Mouse (Mus musculus): Measurements from ENCODE around the gene Zbtb48. TPM values are rescaled to one million over a fixed set of nuclear protein-coding genes. Genes with fewer than 3 reads are reported as not detected.

The Zbtb48 gene
- polyA plus RNA-seq, 2 experiments: 25.4 to 41.5 TPM

GRCm38 (mm10) chr4:152062390-152063110, 35.1 kb upstream of the Zbtb48 start:
- peaks cover 40% of the 10 kb centered on the region for H3K36me3 ChIP-seq (ENCODE audit: control insufficient read depth, insufficient read depth, low read length)

GRCm38 (mm10) chr4:152044609-152045008, 17.1 kb upstream of the Zbtb48 start:
- 60% methylated on average over 6 of the region's 6 CpGs for WGBS
- peaks cover 6% of the 10 kb centered on the region; the same call in 1 of the 2 replicates for H3K4me1 ChIP-seq (ENCODE audit: control insufficient read depth, insufficient read depth, low read length)
- H3K36me3 ChIP-seq (ENCODE audit: control insufficient read depth, insufficient read depth, low read length): peaks cover 76% of the 10 kb centered on the region
- no peak overlapping the region for H3K4me3 ChIP-seq (replicated peaks; ENCODE audit: low read length)
- no peaks in the 10 kb centered on the region for H3K27me3 ChIP-seq (ENCODE audit: control insufficient read depth, insufficient read depth, low read length)
- no peak for TF ChIP-seq POLR2A (IDR thresholded peaks at IDR 0.05; ENCODE audit: borderline replicate concordance, extremely low read depth, insufficient read depth, insufficient read length)
- ATAC-seq (ENCODE audit: low FRiP score, low read depth) (no peak), DNase-seq (ENCODE audit: low spot score) (no peak)
- no peaks in the 10 kb centered on the region for H3K9me3 ChIP-seq (ENCODE audit: control insufficient read depth, low read length)
- H3K9ac ChIP-seq (ENCODE audit: low read depth, low read length, severe bottlenecking): no peak overlapping the region
- H3K27ac ChIP-seq (replicated peaks; ENCODE audit: low read depth, low read length): no peak overlapping the region
- H3K4me2 ChIP-seq (replicated peaks; ENCODE audit: low read depth, low read length, severe bottlenecking): no peak overlapping the region

More at GRCm38 (mm10) chr4:152062390-152063110, 35.1 kb upstream of the Zbtb48 start:
- no peak for TF ChIP-seq POLR2A (IDR thresholded peaks at IDR 0.05; ENCODE audit: borderline replicate concordance, extremely low read depth, insufficient read depth, insufficient read length)
- Histone ChIP-seq H3K9me3 (ENCODE audit: control insufficient read depth, low read length) (no peaks in the 10 kb centered on the region), H3K4me1 (ENCODE audit: control insufficient read depth, insufficient read depth, low read length) (no peaks in the 10 kb centered on the region), H3K27ac (replicated peaks; ENCODE audit: low read depth, low read length) (no peak overlapping the region), H3K9ac (ENCODE audit: low read depth, low read length, severe bottlenecking) (no peak overlapping the region), H3K4me3 (replicated peaks; ENCODE audit: low read length) (no peak overlapping the region), H3K27me3 (ENCODE audit: control insufficient read depth, insufficient read depth, low read length) (no peaks in the 10 kb centered on the region), H3K4me2 (replicated peaks; ENCODE audit: low read depth, low read length, severe bottlenecking) (no peak overlapping the region)
- no peak for DNase-seq (ENCODE audit: low spot score)
- ATAC-seq (ENCODE audit: low FRiP score, low read depth): no peak
- WGBS: 72% methylated on average over 9 of the region's 9 CpGs

GRCm38 (mm10) chr4:152043171-152043570, 15.7 kb upstream of the Zbtb48 start:
- no peak overlapping the region for H3K9ac ChIP-seq (ENCODE audit: low read depth, low read length, severe bottlenecking)
- WGBS: 86% methylated on average over 3 of the region's 3 CpGs
- H3K4me1 ChIP-seq (ENCODE audit: control insufficient read depth, insufficient read depth, low read length): peaks cover 9% of the 10 kb centered on the region
- no peak overlapping the region for H3K4me3 ChIP-seq (replicated peaks; ENCODE audit: low read length)
- H3K27me3 ChIP-seq (ENCODE audit: control insufficient read depth, insufficient read depth, low read length): no peaks in the 10 kb centered on the region
- no peak for ATAC-seq (ENCODE audit: low FRiP score, low read depth)
- H3K36me3 ChIP-seq (ENCODE audit: control insufficient read depth, insufficient read depth, low read length): peaks cover 71% of the 10 kb centered on the region
- H3K27ac ChIP-seq (replicated peaks; ENCODE audit: low read depth, low read length): no peak overlapping the region
- no peak for TF ChIP-seq POLR2A (IDR thresholded peaks at IDR 0.05; ENCODE audit: borderline replicate concordance, extremely low read depth, insufficient read depth, insufficient read length)
- H3K9me3 ChIP-seq (ENCODE audit: control insufficient read depth, low read length): no peaks in the 10 kb centered on the region
- H3K4me2 ChIP-seq (replicated peaks; ENCODE audit: low read depth, low read length, severe bottlenecking): no peak overlapping the region
- DNase-seq (ENCODE audit: low spot score): no peak

GRCm38 (mm10) chr4:152041924-152042641, 14.6 kb upstream of the Zbtb48 start:
- no peaks in the 10 kb centered on the region for H3K9me3 ChIP-seq (ENCODE audit: control insufficient read depth, low read length)
- peaks cover 60% of the 10 kb centered on the region for H3K36me3 ChIP-seq (ENCODE audit: control insufficient read depth, insufficient read depth, low read length)
- no peaks in the 10 kb centered on the region for H3K27me3 ChIP-seq (ENCODE audit: control insufficient read depth, insufficient read depth, low read length)
- peaks cover 9% of the 10 kb centered on the region for H3K4me1 ChIP-seq (ENCODE audit: control insufficient read depth, insufficient read depth, low read length)
- H3K27ac ChIP-seq (replicated peaks; ENCODE audit: low read depth, low read length): no peak overlapping the region
- no peak overlapping the region for H3K4me2 ChIP-seq (replicated peaks; ENCODE audit: low read depth, low read length, severe bottlenecking)
- no peak for TF ChIP-seq POLR2A (IDR thresholded peaks at IDR 0.05; ENCODE audit: borderline replicate concordance, extremely low read depth, insufficient read depth, insufficient read length)
- DNase-seq (ENCODE audit: low spot score) (no peak), ATAC-seq (ENCODE audit: low FRiP score, low read depth) (no peak)
- no peak overlapping the region for H3K9ac ChIP-seq (ENCODE audit: low read depth, low read length, severe bottlenecking)
- H3K4me3 ChIP-seq (replicated peaks; ENCODE audit: low read length): no peak overlapping the region
- 95% methylated on average over 22 of the region's 22 CpGs for WGBS

- no peak for TF ChIP-seq POLR2A (IDR thresholded peaks at IDR 0.05; ENCODE audit: borderline replicate concordance, extremely low read depth, insufficient read depth, insufficient read length)
- Histone ChIP-seq H3K4me2 (replicated peaks; ENCODE audit: low read depth, low read length, severe bottlenecking) (peak overlapping the region; percentile 81), H3K36me3 (ENCODE audit: control insufficient read depth, insufficient read depth, low read length) (peaks cover 40% of the 10 kb centered on the region), H3K4me3 (replicated peaks; ENCODE audit: low read length) (peak overlapping the region; percentile 98), H3K4me1 (ENCODE audit: control insufficient read depth, insufficient read depth, low read length) (peaks cover 9% of the 10 kb centered on the region), H3K9ac (ENCODE audit: low read depth, low read length, severe bottlenecking) (peak overlapping the region; percentile 85), H3K9me3 (ENCODE audit: control insufficient read depth, low read length) (no peaks in the 10 kb centered on the region), H3K27ac (replicated peaks; ENCODE audit: low read depth, low read length) (0 out of 2 replicates have a peak overlapping the region, but pooled peaks have one; percentile 19), H3K27me3 (ENCODE audit: control insufficient read depth, insufficient read depth, low read length) (no peaks in the 10 kb centered on the region)
- ATAC-seq (ENCODE audit: low FRiP score, low read depth): no peak
- no peak for DNase-seq (ENCODE audit: low spot score)
- WGBS: 3% methylated on average over 25 of the region's 25 CpGs
These were observed 12.4 kb upstream of the Zbtb48 start for GRCm38 (mm10) chr4:152039831-152040310.

Data from limb, embryonic 14.5 days (tissue).